Mouse (Mus musculus): ENCODE results near the gene Ppp2r2c.
"Not testable (repeated sequence)": the region's sequence is repeated elsewhere in the genome, so short reads cannot be mapped to it uniquely, and the experiment has no call there.

Ppp2r2c gene

GRCm38 (mm10) chr5:36935486-36936473, 67.5 kb downstream of the Ppp2r2c start:
- DNase-seq: peak; percentile 60

- DNase-seq: peak; percentile 85
These were observed 68.2 kb downstream of the Ppp2r2c start for GRCm38 (mm10) chr5:36936548-36936947.

GRCm38 (mm10) chr5:36938021-36938420, 69.7 kb downstream of the Ppp2r2c start:
- no peak for DNase-seq

GRCm38 (mm10) chr5:36938991-36939390, 70.7 kb downstream of the Ppp2r2c start:
- DNase-seq: not testable (repeated sequence)

GRCm38 (mm10) chr5:36942446-36942845, 74.1 kb downstream of the Ppp2r2c start:
- no peak for DNase-seq

- no peak for DNase-seq
These were observed 76.2 kb downstream of the Ppp2r2c start for GRCm38 (mm10) chr5:36944552-36944951.

- DNase-seq: no peak
These were observed 76.9 kb downstream of the Ppp2r2c start for GRCm38 (mm10) chr5:36945102-36945701.

- no peak for DNase-seq
These were observed 77.4 kb downstream of the Ppp2r2c start for GRCm38 (mm10) chr5:36945713-36946112.

- DNase-seq: peak; percentile 58
These were observed 78.1 kb downstream of the Ppp2r2c start for GRCm38 (mm10) chr5:36946445-36946844.

GRCm38 (mm10) chr5:36948831-36949230, 80.5 kb downstream of the Ppp2r2c start:
- peak; percentile 70 for DNase-seq

- DNase-seq: no peak
These were observed 82.6 kb downstream of the Ppp2r2c start for GRCm38 (mm10) chr5:36950871-36951270.

GRCm38 (mm10) chr5:36952311-36952710, 84.0 kb downstream of the Ppp2r2c start:
- no peak for DNase-seq

- DNase-seq: no peak
These were observed 87.1 kb downstream of the Ppp2r2c start for GRCm38 (mm10) chr5:36955366-36955765.

- DNase-seq: no peak
These were observed 90.5 kb downstream of the Ppp2r2c start for GRCm38 (mm10) chr5:36958837-36959236.

GRCm38 (mm10) chr5:36960501-36960900, 92.2 kb downstream of the Ppp2r2c start:
- no peak for DNase-seq

- peak; percentile 78 for DNase-seq
These were observed 103.3 kb downstream of the Ppp2r2c start for GRCm38 (mm10) chr5:36971587-36971986.

GRCm38 (mm10) chr5:36975336-36975735, 107.0 kb downstream of the Ppp2r2c start:
- DNase-seq: no peak

GRCm38 (mm10) chr5:36977809-36978208, 109.5 kb downstream of the Ppp2r2c start:
- no peak for DNase-seq

- DNase-seq: no peak
These were observed 110.7 kb downstream of the Ppp2r2c start for GRCm38 (mm10) chr5:36979001-36979400.

- DNase-seq: no peak
These were observed 111.3 kb downstream of the Ppp2r2c start for GRCm38 (mm10) chr5:36979631-36980030.

GRCm38 (mm10) chr5:36982271-36982670, 114.0 kb downstream of the Ppp2r2c start:
- DNase-seq: no peak

GRCm38 (mm10) chr5:36986617-36987016, 118.3 kb downstream of the Ppp2r2c start:
- DNase-seq: no peak

- no peak for DNase-seq
These were observed 119.9 kb downstream of the Ppp2r2c start for GRCm38 (mm10) chr5:36988124-36988780.
